Mouse (Mus musculus): ENCODE results near the gene Anxa5.

- TF ChIP-seq POLR2A (IDR thresholded peaks at IDR 0.05; ENCODE audit: insufficient read depth, low read length) (no peak), CTCF (IDR thresholded peaks at IDR 0.05; ENCODE audit: low read depth, low read length) (no peak)
Observed at GRCm38 (mm10) chr3:36474938-36475483, 683 bp downstream of the Anxa5 start.
